Mouse (Mus musculus) frontal cortex, postnatal 14 days (tissue): ENCODE measurements around the gene Thsd7a.

Source experiments
- DNase-seq, 2 experiments: peaks; one replicate each; pipeline ENCODE4 v3.0.0; 2022; ENCODE audit warnings: low spot score in 2 of 2

Thsd7a gene

GRCm38 (mm10) chr6:12393574-12394380, 355.4 kb downstream of the Thsd7a start:
- DNase-seq = no peak

- no peak for DNase-seq
Measured at GRCm38 (mm10) chr6:12386731-12387130, 362.5 kb downstream of the Thsd7a start.

- no peak for DNase-seq
Measured at GRCm38 (mm10) chr6:12385591-12385990, 363.6 kb downstream of the Thsd7a start.

GRCm38 (mm10) chr6:12381136-12381778, 368.0 kb downstream of the Thsd7a start:
- peak; percentile 25 to 47 for DNase-seq

GRCm38 (mm10) chr6:12380717-12381116, 368.5 kb downstream of the Thsd7a start:
- no peak for DNase-seq

- DNase-seq = no peak
Measured at GRCm38 (mm10) chr6:12358737-12359136, 390.5 kb downstream of the Thsd7a start.

GRCm38 (mm10) chr6:12353573-12353972, 395.6 kb downstream of the Thsd7a start:
- DNase-seq = no peak

- DNase-seq = no peak
Measured at GRCm38 (mm10) chr6:12352165-12352719, 397.0 kb downstream of the Thsd7a start.

GRCm38 (mm10) chr6:12350753-12351152, 398.5 kb downstream of the Thsd7a start:
- no peak for DNase-seq

GRCm38 (mm10) chr6:12349105-12349759, 400.0 kb downstream of the Thsd7a start:
- no peak for DNase-seq

- no peak for DNase-seq
Measured at GRCm38 (mm10) chr6:12348667-12349066, 400.5 kb downstream of the Thsd7a start.

GRCm38 (mm10) chr6:12336590-12337584, 412.3 kb downstream of the Thsd7a start:
- no peak for DNase-seq

- DNase-seq = no peak
Measured at GRCm38 (mm10) chr6:12315070-12315909, 433.9 kb downstream of the Thsd7a start.

GRCm38 (mm10) chr6:12307502-12307901, 441.7 kb downstream of the Thsd7a start:
- DNase-seq = no peak

- no peak for DNase-seq
Measured at GRCm38 (mm10) chr6:12262641-12263400, 486.4 kb downstream of the Thsd7a start.
